Mouse (Mus musculus) bone marrow macrophage, adult 2 months (primary cell): Measurements from ENCODE around the gene Gm3404. TPM values are rescaled to one million over a fixed set of nuclear protein-coding genes. Genes with fewer than 3 reads are reported as not detected.
"Not testable (repeated sequence)": the region's sequence is repeated elsewhere in the genome, so short reads cannot be mapped to it uniquely, and the experiment has no call there.

Source experiments
- H3K27ac ChIP-seq: 2 replicates; pipeline ENCODE4 v1.5.1; 2012; ENCODE audit warnings: low read depth, low read length; ENCODE audit not compliant: insufficient read depth
- H3K4me1 ChIP-seq: 2 replicates; pipeline ENCODE4 v1.6.1; 2012; ENCODE audit warnings: low read length; ENCODE audit not compliant: control insufficient read depth, insufficient read depth
- H3K4me3 ChIP-seq: 2 replicates; pipeline ENCODE4 v1.5.1; 2012; ENCODE audit warnings: mild to moderate bottlenecking, low read length, moderate library complexity; ENCODE audit not compliant: insufficient read depth
- CTCF ChIP-seq: IDR thresholded peaks from 2 replicates; pipeline ENCODE4 v1.5.1; 2012; ENCODE audit warnings: low read depth, mild to moderate bottlenecking, low read length, moderate library complexity
- POLR2A ChIP-seq: IDR thresholded peaks from 2 replicates; pipeline ENCODE4 v1.6.1; 2012; ENCODE audit warnings: mild to moderate bottlenecking, low read depth, low read length, borderline replicate concordance
- polyA plus RNA-seq: library from polyadenylated mRNA; stranded (reverse); fragments of >200 nt; gene quantifications from 2 replicates; pipeline ENCODE4 v1.2.4, GENCODE M21; 2012; ENCODE audit not compliant: missing spikeins, insufficient read depth, insufficient read length

Gm3404 gene
- not detected in 2 replicates for polyA plus RNA-seq

- H3K4me3 ChIP-seq, H3K27ac ChIP-seq, H3K4me1 ChIP-seq: not testable (repeated sequence)
Observed at GRCm38 (mm10) chr5:146525501-146525900, at the start of gene Gm3404. Gene Gm3404, plus strand, starts transcription at chr5:146525801.

GRCm38 (mm10) chr5:146479564-146479963, 46.0 kb upstream of the Gm3404 start:
- H3K4me3 ChIP-seq, H3K4me1 ChIP-seq, H3K27ac ChIP-seq: not testable (repeated sequence)

- H3K27ac ChIP-seq, H3K4me1 ChIP-seq: not testable (repeated sequence)
Observed at GRCm38 (mm10) chr5:146481665-146482064, 43.9 kb upstream of the Gm3404 start, which contains the start of gene Gm6408. Gene Gm6408, plus strand, starts transcription at chr5:146481965.

GRCm38 (mm10) chr5:146488959-146489358, 36.6 kb upstream of the Gm3404 start:
- not testable (repeated sequence) for H3K27ac ChIP-seq, H3K4me3 ChIP-seq, H3K4me1 ChIP-seq

More at GRCm38 (mm10) chr5:146481665-146482064, 43.9 kb upstream of the Gm3404 start, which contains the start of gene Gm6408:
- H3K4me3 ChIP-seq: not testable (repeated sequence)

GRCm38 (mm10) chr5:146491063-146491462, 34.5 kb upstream of the Gm3404 start, which contains the start of gene Gm6370:
Gene Gm6370, plus strand, starts transcription at chr5:146491363.
- not testable (repeated sequence) for H3K27ac ChIP-seq, H3K4me3 ChIP-seq, H3K4me1 ChIP-seq

- H3K4me3 ChIP-seq, H3K27ac ChIP-seq, H3K4me1 ChIP-seq: not testable (repeated sequence)
Observed at GRCm38 (mm10) chr5:146502099-146502498, 23.5 kb upstream of the Gm3404 start, which contains the start of gene 4930449I24Rik. Gene 4930449I24Rik, plus strand, starts transcription at chr5:146502399.

GRCm38 (mm10) chr5:146513823-146514222, 11.8 kb upstream of the Gm3404 start, which contains the start of gene Gm3402:
Gene Gm3402, plus strand, starts transcription at chr5:146514123.
- H3K27ac ChIP-seq, H3K4me1 ChIP-seq, H3K4me3 ChIP-seq: not testable (repeated sequence)

GRCm38 (mm10) chr5:146537347-146537746, 11.7 kb downstream of the Gm3404 start, which contains the start of gene Gm3409:
Gene Gm3409, plus strand, starts transcription at chr5:146537647.
- H3K27ac ChIP-seq, H3K4me3 ChIP-seq, H3K4me1 ChIP-seq: not testable (repeated sequence)

- H3K4me3 ChIP-seq, H3K27ac ChIP-seq, H3K4me1 ChIP-seq: not testable (repeated sequence)
Observed at GRCm38 (mm10) chr5:146555836-146556235, 30.2 kb downstream of the Gm3404 start, which contains the start of gene Gm3415. Gene Gm3415, plus strand, starts transcription at chr5:146556136.

GRCm38 (mm10) chr5:146564259-146564658, 38.7 kb downstream of the Gm3404 start:
- Histone ChIP-seq H3K27ac (no peak overlapping the region), H3K4me3 (no peak overlapping the region), H3K4me1 (no peaks in the 10 kb centered on the region)
- TF ChIP-seq POLR2A (no peak), CTCF (no peak)

GRCm38 (mm10) chr5:146567054-146567453, 41.5 kb downstream of the Gm3404 start:
- Histone ChIP-seq H3K27ac (no peak overlapping the region), H3K4me1 (no peaks in the 10 kb centered on the region), H3K4me3 (no peak overlapping the region)
- TF ChIP-seq POLR2A (no peak), CTCF (no peak)

- not testable (repeated sequence) for H3K27ac ChIP-seq, H3K4me1 ChIP-seq, H3K4me3 ChIP-seq
Observed at GRCm38 (mm10) chr5:146570179-146570578, 44.6 kb downstream of the Gm3404 start.

GRCm38 (mm10) chr5:146571830-146572734, 46.5 kb downstream of the Gm3404 start:
- not testable (repeated sequence) for H3K4me1 ChIP-seq, H3K4me3 ChIP-seq, H3K27ac ChIP-seq

- H3K4me3 ChIP-seq, H3K4me1 ChIP-seq, H3K27ac ChIP-seq: not testable (repeated sequence)
Observed at GRCm38 (mm10) chr5:146572735-146573042, 47.1 kb downstream of the Gm3404 start.
